8 mouse cellular contexts compared by ENCODE assay signal in the genomic region with DNA sequence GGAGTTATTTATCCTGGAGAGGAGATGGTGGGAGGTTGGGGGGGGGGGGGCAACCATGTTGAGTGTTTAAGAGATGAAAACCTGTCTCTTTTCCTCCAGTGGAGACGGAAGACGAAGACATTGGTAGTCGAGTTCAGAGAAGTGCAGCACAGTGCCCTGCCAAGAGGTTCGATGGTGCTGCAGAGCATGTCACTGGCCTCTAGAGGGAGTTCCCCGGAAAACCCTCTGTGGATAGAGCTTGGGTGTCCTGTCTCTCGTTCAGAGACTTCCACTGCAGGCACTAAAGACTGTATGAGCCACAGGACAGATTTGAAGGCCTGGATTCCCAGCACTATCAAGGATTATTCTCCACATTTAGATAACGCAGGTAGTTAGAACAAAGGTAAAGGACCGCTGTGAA.
A peak's percentile ranks its signal among the peaks of the same experiment; 100 is the strongest.
DNase-seq lines count a peak whose midpoint lies in the region; ATAC-seq and TF ChIP-seq lines count a peak whose summit lies in the region.

No protein-coding gene starts in this region.

- WGBS in kidney, embryonic 16.5 days = 28% methylated on average over 8 of the region's 8 CpGs
- WGBS in small intestine, adult 2 months = 18% methylated on average over 8 of the region's 8 CpGs

- H3K9me3 ChIP-seq in E14TG2a.4 (ENCODE audit: low read length) = no peaks in the 10 kb centered on the region
- no peaks in the 10 kb centered on the region for H3K9me3 ChIP-seq in kidney, embryonic 16.5 days (ENCODE audit: low read length)

- H3K4me2 ChIP-seq in kidney, embryonic 16.5 days (replicated peaks; ENCODE audit: low read depth, low read length) = no peak overlapping the region; the same call in 1 of the 2 replicates

- peak; percentile 62 to 85 for DNase-seq in adrenal gland, adult (ENCODE audit: inconsistent age in 2 of 2, low spot score in 1 of 2)
- peak; percentile 78 for DNase-seq in embryo, embryonic 11 days
- DNase-seq in heart, adult 8-10 months (ENCODE audit: low spot score) = peak; percentile 40
- peak; percentile 26 to 46 for DNase-seq in lung, adult 18-20 months
- DNase-seq in Muller cell, postnatal 12 days (ENCODE audit: inconsistent ontology term) = no peak

- TF ChIP-seq POLR2A in small intestine, adult 2 months (IDR thresholded peaks at IDR 0.05; ENCODE audit: low read depth, low read length) = no peak

- peak; percentile 78 for TF ChIP-seq CTCF in E14TG2a.4 (conservative IDR thresholded peaks at IDR 0.05; ENCODE audit: low read length)
- TF ChIP-seq CTCF in small intestine, adult 2 months (IDR thresholded peaks at IDR 0.05; ENCODE audit: extremely low read depth, insufficient read length, insufficient replicate concordance, low read depth, low read length) = peak; percentile 65; the same call in 1 of the 2 replicates

- peaks cover 2% of the 10 kb centered on the region; the same call in 1 of the 2 replicates for H3K27me3 ChIP-seq in E14TG2a.4 (ENCODE audit: insufficient read depth, low read length)
- H3K27me3 ChIP-seq in kidney, embryonic 16.5 days (ENCODE audit: insufficient read depth, low read length) = no peaks in the 10 kb centered on the region
- H3K27me3 ChIP-seq in small intestine, adult 2 months (ENCODE audit: control insufficient read depth, insufficient read depth, low read length) = no peaks in the 10 kb centered on the region

- H3K27ac ChIP-seq in kidney, embryonic 16.5 days (ENCODE audit: low read length) = no peak overlapping the region
- no peak overlapping the region for H3K27ac ChIP-seq in small intestine, adult 2 months (ENCODE audit: insufficient read depth, low read depth, low read length)

- H3K4me1 ChIP-seq in E14TG2a.4 (replicated peaks; ENCODE audit: low read depth, low read length) = peaks cover 25% of the 10 kb centered on the region
- H3K4me1 ChIP-seq in kidney, embryonic 16.5 days (ENCODE audit: insufficient read depth, low read length) = peaks cover 17% of the 10 kb centered on the region
- H3K4me1 ChIP-seq in small intestine, adult 2 months (ENCODE audit: control insufficient read depth, insufficient read depth, insufficient read length, low read length) = no peaks in the 10 kb centered on the region

- peak; percentile 75; the same call in 1 of the 2 replicates for ATAC-seq in kidney, embryonic 16.5 days (ENCODE audit: low FRiP score, low TSS enrichment)

- no peaks in the 10 kb centered on the region for H3K36me3 ChIP-seq in E14TG2a.4 (ENCODE audit: insufficient read depth, low read length)
- H3K36me3 ChIP-seq in kidney, embryonic 16.5 days (ENCODE audit: insufficient read depth, low read length) = no peaks in the 10 kb centered on the region
- H3K36me3 ChIP-seq in small intestine, adult 2 months (ENCODE audit: control insufficient read depth, insufficient read depth, low read length) = no peaks in the 10 kb centered on the region

- H3K9ac ChIP-seq in kidney, embryonic 16.5 days (replicated peaks; ENCODE audit: low read length) = no peak overlapping the region

- H3K4me3 ChIP-seq in E14TG2a.4 (replicated peaks; ENCODE audit: low read length) = no peak overlapping the region
- H3K4me3 ChIP-seq in kidney, embryonic 16.5 days (ENCODE audit: low read length) = no peak overlapping the region
- H3K4me3 ChIP-seq in small intestine, adult 2 months (ENCODE audit: low read depth, low read length) = no peak overlapping the region
